Mouse (Mus musculus) layer of hippocampus, adult 18-20 months (tissue): ENCODE measurements at regions not wholly inside any gene's neighbourhood (a gene's known extent, or its start where the extent isn't known, plus 50 kb on each side); places are given as distances from the start of the nearest gene placed in this dataset.

Experiments used
- DNase-seq, 2 experiments: peaks; one replicate each; pipeline ENCODE4 v3.0.0; 2022; ENCODE audit warnings: low spot score in 2 of 2

GRCm38 (mm10) chr2:179200495-179200894 is 241.7 kb upstream of the Cdh4 start:
- DNase-seq, result no peak

DNA sequence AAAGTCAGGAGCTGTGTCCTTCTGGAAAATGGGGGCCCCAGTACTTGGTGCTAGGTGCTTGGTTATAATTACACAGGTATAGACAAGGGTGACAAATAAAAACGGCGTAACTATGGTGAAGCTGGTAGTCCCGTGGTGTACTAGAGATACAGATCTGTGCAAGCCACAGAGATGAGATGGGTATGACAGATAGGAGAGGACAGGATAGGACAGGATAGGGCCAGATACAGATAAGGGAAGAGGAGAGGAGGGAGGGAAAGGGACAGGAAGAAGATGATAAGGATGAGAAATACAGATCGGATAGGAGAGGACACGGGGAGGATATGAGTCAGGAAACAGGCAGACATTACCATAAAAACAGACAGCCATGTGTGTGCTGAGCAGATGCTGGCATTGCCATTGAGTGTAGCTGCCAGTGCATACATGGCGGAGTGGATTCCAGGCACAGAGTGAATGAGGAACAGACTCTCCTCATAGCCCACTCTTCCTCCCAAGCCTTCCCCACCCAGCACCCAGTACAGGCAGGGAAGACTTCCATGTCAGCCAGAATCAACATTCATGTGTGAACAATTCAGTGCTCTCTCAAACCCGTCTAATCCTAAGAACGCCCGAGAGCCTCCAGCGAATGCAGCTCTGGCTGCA is 231.9 kb upstream of the Cdh4 start:
- DNase-seq, result peak in 1 of 2 experiments; percentile 43

GRCm38 (mm10) chr2:179216773-179217172 is 225.5 kb upstream of the Cdh4 start:
- no peak for DNase-seq

GRCm38 (mm10) chr2:179228096-179228495 is 214.1 kb upstream of the Cdh4 start:
- DNase-seq, result no peak

DNA sequence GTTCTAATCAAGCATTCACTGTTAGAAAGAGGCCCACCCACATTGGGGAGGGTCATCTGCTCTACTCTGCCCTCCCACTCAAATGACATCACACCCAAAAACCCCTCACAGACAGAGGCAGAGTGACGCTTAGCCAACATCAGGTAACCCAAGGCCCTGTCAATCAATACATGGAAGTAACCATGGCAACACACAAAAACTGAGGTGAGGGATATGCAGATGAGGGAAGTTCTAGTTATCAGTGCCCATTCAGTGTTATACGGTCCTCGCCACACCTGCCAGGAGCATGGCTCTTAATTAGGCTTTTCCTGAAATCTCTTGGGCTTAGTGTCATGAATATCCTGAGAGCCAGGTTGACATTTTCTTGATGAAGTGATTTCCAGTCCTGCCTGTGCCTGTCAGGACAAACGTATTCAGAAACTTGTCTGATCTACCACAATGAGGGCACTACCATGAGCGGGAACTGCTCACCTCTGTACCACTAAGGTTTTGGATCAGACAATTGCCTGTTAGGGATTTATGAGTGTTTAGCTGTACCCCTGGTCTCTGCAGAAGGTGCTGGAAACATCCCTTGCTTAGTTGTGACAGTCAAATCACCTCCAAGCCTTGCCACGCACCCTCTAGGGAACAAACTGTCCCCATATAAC is 210.4 kb upstream of the Cdh4 start:
- DNase-seq, result no peak

DNA sequence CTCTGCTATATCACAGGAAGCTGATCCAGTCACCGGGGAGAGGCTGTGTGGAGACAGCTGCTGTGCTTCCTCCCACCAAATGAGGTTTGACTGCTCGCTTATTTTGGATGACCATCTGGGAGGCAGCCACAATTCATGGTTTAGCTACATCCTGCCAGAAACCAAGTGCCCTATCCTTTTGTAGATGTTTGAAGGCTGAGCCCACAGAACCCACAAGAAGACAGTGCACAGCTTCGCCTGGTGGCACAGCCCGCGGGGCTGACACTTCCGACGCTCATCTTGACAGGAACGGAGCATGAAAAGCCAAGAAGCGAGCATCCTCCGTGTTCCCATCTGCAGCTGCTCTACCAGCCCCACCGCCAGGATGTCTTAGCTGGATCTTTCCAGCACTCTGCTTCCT is 204.1 kb upstream of the Cdh4 start:
- DNase-seq, result peak; percentile 22 to 55

- DNase-seq, result no peak
Measured at GRCm38 (mm10) chr2:179260892-179261291, 181.3 kb upstream of the Cdh4 start.

DNA sequence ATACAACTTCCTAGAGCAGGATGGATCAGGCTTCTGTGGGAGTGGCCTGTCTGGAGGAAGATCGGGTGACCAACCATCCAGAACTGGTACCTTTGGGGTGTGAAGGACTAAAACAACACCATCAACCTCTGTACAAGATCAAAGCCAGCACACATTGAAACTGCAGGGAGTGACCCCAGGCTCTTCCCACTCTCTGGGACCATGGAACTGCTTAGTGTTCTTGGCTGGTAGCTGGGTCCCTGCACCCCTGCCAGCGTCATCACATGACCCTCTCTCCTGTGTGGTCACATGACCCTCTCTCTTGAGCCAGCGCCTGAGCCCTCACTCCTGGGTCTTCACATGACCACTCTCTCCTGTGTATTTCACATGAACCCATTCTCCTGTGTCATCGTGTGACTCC is 178.3 kb upstream of the Cdh4 start:
- DNase-seq, result no peak

DNA sequence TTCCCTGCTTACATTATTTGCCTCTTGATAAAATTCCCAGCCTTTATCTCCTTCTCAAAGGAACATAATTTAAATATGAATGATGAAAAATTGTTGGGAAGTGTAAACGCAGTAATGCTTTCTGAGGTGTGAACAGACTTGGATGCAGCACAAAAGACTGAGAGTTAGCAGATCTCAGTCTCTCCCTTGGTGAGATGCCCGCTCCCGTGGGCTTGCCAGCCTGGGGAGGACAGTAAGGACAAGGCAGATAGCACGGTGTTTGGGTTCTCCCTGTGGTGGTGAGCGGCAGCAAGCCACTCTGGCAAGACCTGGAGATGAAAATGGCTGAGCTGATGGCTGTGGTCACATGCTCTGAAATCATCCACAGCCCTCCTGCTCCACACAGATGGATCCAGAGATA is 176.8 kb upstream of the Cdh4 start:
- no peak for DNase-seq

- peak in 1 of 2 experiments; percentile 11 for DNase-seq
Measured at GRCm38 (mm10) chr2:179277204-179277886, 164.9 kb upstream of the Cdh4 start.

DNA sequence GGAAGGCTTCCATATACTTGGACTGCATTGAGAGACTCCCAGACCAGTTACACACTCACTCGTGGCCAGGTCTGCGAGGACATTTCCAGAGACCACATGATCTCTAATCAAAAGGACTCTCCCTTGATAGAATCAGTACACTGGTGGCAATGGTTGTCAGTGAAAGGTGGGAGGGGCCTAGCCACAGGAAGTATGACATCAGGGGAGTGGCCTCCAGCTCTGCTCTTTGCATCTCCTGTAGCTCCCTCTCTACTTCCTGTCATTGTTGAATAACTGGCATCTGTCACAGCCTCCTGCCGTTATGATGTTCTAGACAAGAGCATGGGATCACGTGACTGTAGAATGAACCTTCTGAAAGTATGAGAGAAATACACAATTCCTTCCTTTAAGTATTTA is 164.3 kb upstream of the Cdh4 start:
- DNase-seq, result no peak

DNA sequence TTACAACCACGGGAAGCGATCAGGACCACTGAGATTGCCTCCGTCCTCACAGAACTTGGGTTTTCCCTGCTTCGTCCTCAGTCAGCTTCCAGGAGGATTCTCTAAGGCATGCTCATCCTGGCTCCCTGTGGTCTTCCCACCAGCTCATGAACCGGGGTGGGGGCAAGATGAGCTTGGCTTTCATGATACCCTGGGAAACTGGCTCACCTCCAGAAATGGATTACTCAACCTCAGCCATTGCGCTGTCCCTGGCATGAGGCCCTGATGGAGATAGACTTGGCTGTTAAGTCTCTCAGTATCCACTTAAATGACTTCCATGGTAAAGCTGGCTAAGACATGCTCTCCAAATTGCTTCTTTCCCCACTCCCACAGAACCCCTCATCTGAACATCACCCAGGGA is 160.0 kb upstream of the Cdh4 start:
- DNase-seq, result no peak

GRCm38 (mm10) chr2:179290394-179290793 is 151.8 kb upstream of the Cdh4 start:
- DNase-seq, result no peak

DNA sequence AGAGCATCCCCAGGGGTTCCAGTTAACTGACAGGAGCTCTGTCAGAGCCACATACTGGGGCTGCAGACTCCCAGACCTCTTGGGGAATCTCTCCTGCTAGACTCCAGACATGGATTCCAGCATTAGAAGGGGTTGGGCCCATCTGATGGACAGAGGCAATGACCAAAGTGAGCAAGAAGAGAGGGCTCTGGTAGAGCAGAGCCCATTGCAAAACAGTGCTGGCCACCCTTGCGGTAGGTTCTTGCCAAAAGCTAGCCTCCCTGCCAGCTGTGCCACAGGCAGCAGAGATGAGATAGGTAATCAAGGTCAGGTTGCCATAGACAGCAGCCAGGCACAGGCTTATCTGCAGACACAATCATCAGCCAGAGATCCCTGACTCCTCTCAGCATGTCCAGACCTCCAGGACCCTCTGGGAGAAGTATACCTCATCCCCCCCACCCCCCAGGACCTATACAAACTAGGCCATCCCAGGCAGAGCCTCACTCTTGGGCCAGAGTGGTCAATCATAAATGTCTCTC is 151.1 kb upstream of the Cdh4 start:
- DNase-seq, result no peak

DNA sequence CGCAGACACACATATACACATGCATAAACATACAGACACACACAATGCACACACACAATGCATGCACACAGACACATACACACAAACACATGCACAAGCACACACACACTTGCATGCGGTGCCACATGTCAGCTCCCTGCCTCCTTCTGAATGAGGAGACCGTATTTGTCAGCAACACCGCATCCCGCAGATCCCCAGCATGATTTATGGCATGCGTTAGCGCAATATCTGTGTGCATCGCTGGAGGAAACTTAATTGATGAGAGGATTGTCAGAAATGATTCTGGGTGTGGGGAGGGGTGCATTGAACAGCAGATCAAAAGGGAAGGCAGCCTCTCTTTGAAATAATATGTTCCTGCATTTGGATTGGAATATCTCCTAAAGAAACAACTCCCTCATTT is 150.3 kb upstream of the Cdh4 start:
- no peak for DNase-seq

- DNase-seq, result no peak
Measured at GRCm38 (mm10) chr2:179292566-179292965, 149.7 kb upstream of the Cdh4 start.

- no peak for DNase-seq
Measured at GRCm38 (mm10) chr2:179293114-179293513, 149.1 kb upstream of the Cdh4 start.

DNA sequence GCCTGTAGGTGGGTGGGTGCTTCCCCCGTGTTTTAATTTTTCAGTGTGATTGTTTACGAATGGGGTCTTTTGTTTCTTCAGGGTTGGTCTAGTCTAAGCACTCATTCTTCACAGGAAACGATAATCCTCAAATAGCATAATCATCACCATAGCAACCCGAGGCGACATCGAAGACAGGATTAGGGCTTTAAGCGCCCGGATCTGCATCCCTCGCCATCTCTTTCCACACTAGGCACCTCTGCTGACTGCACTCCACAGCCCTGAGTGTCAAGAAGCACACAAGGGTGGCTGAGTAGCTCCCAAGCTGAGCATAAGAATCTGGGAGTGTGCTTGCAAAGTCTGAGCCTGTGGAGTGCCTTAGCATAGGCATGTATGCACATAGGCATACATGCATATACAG is 145.2 kb upstream of the Cdh4 start:
- DNase-seq, result no peak

DNA sequence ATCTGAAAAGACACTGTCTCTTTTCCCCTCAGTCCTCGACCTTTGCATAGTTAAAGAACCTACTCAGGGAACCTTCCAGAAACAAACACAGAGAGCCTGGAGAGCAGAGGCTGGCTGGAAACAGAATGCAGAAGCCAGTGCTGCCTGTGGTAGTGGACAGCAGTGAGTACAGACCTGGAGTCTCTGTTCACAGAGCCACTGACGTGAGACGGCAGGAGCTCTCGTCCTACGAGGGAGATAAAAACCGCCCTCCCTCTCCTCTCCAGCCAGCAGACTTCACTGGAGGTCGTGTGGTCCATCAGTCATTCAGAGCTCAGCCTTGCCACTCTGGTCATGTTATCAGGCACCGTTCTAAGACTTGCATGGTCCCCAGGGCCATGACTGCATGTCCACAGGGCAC is 138.5 kb upstream of the Cdh4 start:
- no peak for DNase-seq

- DNase-seq, result peak in 1 of 2 experiments; percentile 20
Measured at GRCm38 (mm10) chr2:179307286-179307931, 134.8 kb upstream of the Cdh4 start.

DNA sequence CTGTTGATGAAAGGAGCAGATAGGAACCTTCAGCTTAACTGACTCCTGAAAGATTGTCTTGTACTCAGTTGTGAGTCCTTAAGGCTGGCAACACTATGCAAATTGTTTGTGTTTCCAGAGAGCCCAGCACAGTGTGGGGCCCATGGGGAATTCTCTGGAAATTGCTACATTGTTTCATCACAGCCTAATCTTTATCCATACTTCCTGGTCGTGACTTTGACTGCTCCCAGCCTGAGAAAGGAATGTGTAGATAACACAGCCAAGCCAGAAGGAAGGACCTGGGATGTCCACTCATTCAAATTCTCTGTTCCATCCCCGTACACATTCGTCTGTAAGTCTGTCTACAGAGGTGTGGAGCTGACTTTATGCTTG is 134.3 kb upstream of the Cdh4 start:
- DNase-seq, result no peak

DNA sequence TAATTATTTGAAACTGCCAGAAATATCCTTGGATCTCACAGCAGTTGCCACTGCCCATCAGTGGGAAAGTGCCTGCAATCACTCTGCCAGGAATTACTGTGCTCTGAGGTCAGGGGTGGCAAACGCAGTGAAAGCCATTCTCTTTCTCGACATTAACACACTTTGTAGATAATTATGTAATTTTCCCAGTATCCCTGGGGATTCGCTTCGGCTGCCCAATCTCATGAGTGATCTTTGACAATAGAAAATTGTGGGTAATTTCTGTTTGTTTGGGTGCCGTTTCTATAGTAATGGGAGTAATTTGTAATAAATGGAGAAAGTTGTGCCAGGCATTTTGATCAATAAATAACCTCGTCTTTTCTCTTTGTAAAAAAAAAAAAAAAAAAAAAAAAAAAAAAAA is 124.2 kb upstream of the Cdh4 start:
- DNase-seq, result no peak
